Mouse (Mus musculus) liver, embryonic 13.5 days (tissue): Measurements from ENCODE around the gene Ttc29. TPM values are rescaled to one million over a fixed set of nuclear protein-coding genes. Genes with fewer than 3 reads are reported as not detected.
A peak's percentile ranks its signal among the peaks of the same experiment; 100 is the strongest.

Source experiments
- ATAC-seq: fragments of 200-750 bp; cut with Nextera tagmentation; 2 replicates; pipeline ENCODE4 v1.8.0; 2017; ENCODE audit warnings: low read depth, mild to moderate bottlenecking, moderate number of reproducible peaks, moderate library complexity
- DNase-seq: peaks from one replicate; pipeline ENCODE4 v3.0.0; 2022
- H3K27ac ChIP-seq: fragments of 300-500 bp; sonication (generic); 2 replicates; pipeline ENCODE4 v1.5.1; 2015; ENCODE audit warnings: moderate library complexity, mild to moderate bottlenecking, inconsistent platforms
- H3K27me3 ChIP-seq: fragments of 300-500 bp; sonication (generic); 2 replicates; pipeline ENCODE4 v1.6.1; 2015; ENCODE audit warnings: mild to moderate bottlenecking, inconsistent platforms
- H3K36me3 ChIP-seq: fragments of 300-500 bp; sonication (generic); 2 replicates; pipeline ENCODE4 v1.6.1; 2015; ENCODE audit warnings: mild to moderate bottlenecking, inconsistent platforms
- H3K4me1 ChIP-seq: fragments of 300-500 bp; sonication (generic); replicated peaks from 2 replicates; pipeline ENCODE4 v1.6.1; 2015; ENCODE audit warnings: inconsistent platforms
- H3K4me2 ChIP-seq: fragments of 300-500 bp; sonication (generic); 2 replicates; pipeline ENCODE4 v1.6.1; 2015; ENCODE audit warnings: inconsistent platforms, mild to moderate bottlenecking, moderate library complexity
- H3K4me3 ChIP-seq: fragments of 300-500 bp; sonication (generic); replicated peaks from 2 replicates; pipeline ENCODE4 v1.5.1; 2015; ENCODE audit warnings: mild to moderate bottlenecking, inconsistent platforms
- H3K9ac ChIP-seq: fragments of 300-500 bp; sonication (generic); 2 replicates; pipeline ENCODE4 v1.6.1; 2015; ENCODE audit warnings: mild to moderate bottlenecking, inconsistent platforms
- H3K9me3 ChIP-seq: fragments of 300-500 bp; sonication (generic); replicated peaks from 2 replicates; pipeline ENCODE4 v1.6.1; 2016; ENCODE audit warnings: inconsistent platforms
- WGBS: fragments of 180-500 bp; shearing (Covaris S2); methylation state at CpG from one replicate; pipeline ENCODE4 v1.1.7; 2015; ENCODE audit not compliant: insufficient replicate concordance; 5-methylcytosine and 5-hydroxymethylcytosine counted together
- polyA plus RNA-seq: library from polyadenylated mRNA; unstranded; fragments of >200 nt; fragmentation: Nextera tagmentation; extraction: Ambion mirVana; gene quantifications from 2 replicates; pipeline ENCODE4 v1.2.1, GENCODE M21; 2015

Ttc29 gene
- polyA plus RNA-seq, 1 experiment from 2014 or later = not detected

DNA sequence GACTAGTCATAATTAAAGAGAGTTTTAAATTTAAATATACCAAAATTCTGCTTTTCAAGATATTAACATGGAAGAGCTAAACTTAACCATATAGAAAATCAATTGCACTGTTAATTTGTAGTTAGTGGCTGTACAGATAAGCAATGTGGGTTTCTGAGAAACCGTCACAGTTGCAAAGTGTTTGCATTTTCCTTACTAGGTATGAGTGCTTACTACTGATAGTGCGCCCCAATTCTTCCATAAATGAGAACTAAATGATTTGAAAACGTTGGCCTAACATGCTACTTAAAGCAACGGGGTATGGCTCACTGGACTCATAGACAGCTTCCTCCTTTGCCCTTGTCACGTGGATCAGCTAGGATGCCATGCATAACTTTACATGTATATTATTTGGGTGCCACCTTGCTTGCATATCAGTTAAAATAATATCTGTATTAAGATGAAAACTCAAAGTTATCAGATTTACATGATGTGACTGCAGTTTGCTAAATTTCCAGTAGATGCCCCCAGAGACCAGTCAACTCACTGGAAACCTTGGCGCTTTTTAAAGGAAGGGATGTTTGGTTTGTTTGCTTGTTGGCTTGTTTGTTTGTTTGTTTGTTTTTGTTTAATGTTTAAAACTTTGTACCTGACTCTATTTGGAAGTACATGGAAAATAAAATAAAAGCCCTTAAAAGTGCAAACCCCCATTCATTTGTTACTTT is 25.0 kb downstream of the Ttc29 start:
- DNase-seq = no peak
- H3K9me3 ChIP-seq = no peaks in the 10 kb centered on the region
- H3K4me3 ChIP-seq = no peak overlapping the region

DNA sequence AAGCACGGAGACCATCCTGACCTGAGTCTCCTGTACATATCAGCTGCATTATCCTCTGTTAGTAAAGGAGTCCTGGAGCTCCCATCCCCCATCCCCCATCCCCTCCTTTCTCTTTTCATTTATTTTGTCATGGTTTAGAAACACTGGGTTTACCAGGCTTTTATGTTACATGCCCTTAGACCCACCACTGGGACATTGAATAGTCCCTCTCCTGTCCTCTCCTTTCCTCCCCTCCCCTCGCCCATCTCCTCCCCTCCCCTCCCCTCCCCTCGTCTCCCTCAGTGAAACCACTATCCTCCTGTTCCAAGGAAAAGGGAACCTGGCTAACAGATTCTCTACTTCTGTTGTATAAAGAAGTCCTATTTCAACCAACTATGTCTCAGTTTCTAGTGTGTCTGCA is 38.0 kb downstream of the Ttc29 start:
- no peak for ATAC-seq

More for the DNA sequence above, 25.0 kb downstream of the Ttc29 start:
- Histone ChIP-seq H3K4me2 (no peak overlapping the region), H3K27me3 (no peaks in the 10 kb centered on the region), H3K4me1 (no peaks in the 10 kb centered on the region), H3K9ac (no peak overlapping the region), H3K36me3 (no peaks in the 10 kb centered on the region), H3K27ac (no peak overlapping the region)
- 19% methylated on average over 6 of the region's 6 CpGs for WGBS
- ATAC-seq = 0 out of 2 replicates have a peak, but pooled peaks have one; percentile 36

DNA sequence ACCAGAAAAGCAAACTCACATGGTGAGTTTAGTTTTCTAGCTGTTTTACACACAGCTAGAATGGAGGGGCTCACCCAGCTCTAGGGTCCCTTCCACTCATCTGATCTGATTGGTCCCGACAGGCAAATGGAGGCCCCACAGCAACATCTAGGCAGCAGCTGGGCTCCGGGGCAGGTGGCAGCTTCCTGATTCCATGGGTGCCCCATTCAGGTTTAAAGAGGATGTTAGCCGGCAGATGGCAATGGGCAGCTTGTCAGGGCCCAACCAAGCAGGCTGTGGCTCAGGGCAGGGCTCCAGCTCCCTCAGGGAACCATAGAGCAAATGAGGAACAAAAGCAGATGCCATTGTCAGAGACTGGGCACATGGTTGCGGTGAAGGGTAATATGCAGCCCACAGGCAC is 41.3 kb downstream of the Ttc29 start:
- no peak overlapping the region for H3K27ac ChIP-seq
- H3K4me3 ChIP-seq = no peak overlapping the region
- H3K27me3 ChIP-seq = no peaks in the 10 kb centered on the region

More for the DNA sequence above, 38.0 kb downstream of the Ttc29 start:
- no peak for DNase-seq
- no peaks in the 10 kb centered on the region for H3K27me3 ChIP-seq
- H3K9me3 ChIP-seq = no peaks in the 10 kb centered on the region
- H3K4me3 ChIP-seq = no peak overlapping the region
- no peaks in the 10 kb centered on the region for H3K4me1 ChIP-seq
- no peak overlapping the region for H3K9ac ChIP-seq
- H3K36me3 ChIP-seq = no peaks in the 10 kb centered on the region
- H3K27ac ChIP-seq = no peak overlapping the region
- WGBS = 28% methylated on average over 3 of the region's 3 CpGs
- H3K4me2 ChIP-seq = no peak overlapping the region

DNA sequence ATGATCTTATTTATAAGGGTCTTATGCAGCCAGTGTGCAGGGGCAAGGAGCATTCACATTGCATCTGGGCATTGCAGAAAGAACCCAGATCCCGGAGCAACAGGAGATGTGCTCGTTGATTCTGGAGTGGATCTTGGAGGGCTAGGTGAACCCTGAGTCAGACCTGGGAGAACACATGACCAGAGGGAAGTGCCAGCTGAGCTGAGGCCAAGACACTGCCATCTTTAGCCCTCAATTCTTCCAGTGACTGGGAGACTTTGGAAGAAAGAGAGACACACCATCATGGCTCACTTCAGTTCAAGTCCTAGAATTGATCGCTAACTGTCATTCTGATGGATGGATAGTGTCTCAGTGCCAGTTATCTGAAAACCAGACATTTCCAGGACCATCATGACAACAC is 41.9 kb downstream of the Ttc29 start:
- Histone ChIP-seq H3K4me3 (no peak overlapping the region), H3K27ac (no peak overlapping the region), H3K4me2 (no peak overlapping the region), H3K4me1 (no peaks in the 10 kb centered on the region), H3K36me3 (no peaks in the 10 kb centered on the region), H3K9me3 (no peaks in the 10 kb centered on the region), H3K9ac (no peak overlapping the region), H3K27me3 (no peaks in the 10 kb centered on the region)
- no peak for ATAC-seq
- DNase-seq = no peak
- 79% methylated on average over 3 of the region's 3 CpGs for WGBS

More for the DNA sequence above, 41.3 kb downstream of the Ttc29 start:
- Histone ChIP-seq H3K4me2 (no peak overlapping the region), H3K9ac (no peak overlapping the region), H3K4me1 (no peaks in the 10 kb centered on the region), H3K36me3 (no peaks in the 10 kb centered on the region), H3K9me3 (no peaks in the 10 kb centered on the region)
- no peak for ATAC-seq
- WGBS = 61% methylated on average over 4 of the region's 4 CpGs
- DNase-seq = no peak

GRCm38 (mm10) chr8:78265506-78265905 is 52.4 kb downstream of the Ttc29 start:
- Histone ChIP-seq H3K4me3 (no peak overlapping the region), H3K4me2 (no peak overlapping the region), H3K4me1 (no peaks in the 10 kb centered on the region), H3K36me3 (no peaks in the 10 kb centered on the region), H3K27ac (no peak overlapping the region), H3K27me3 (no peaks in the 10 kb centered on the region), H3K9me3 (no peaks in the 10 kb centered on the region), H3K9ac (no peak overlapping the region)
- DNase-seq (no peak), ATAC-seq (no peak)
- 55% methylated on average over 5 of the region's 5 CpGs for WGBS

GRCm38 (mm10) chr8:78266231-78266630 is 53.1 kb downstream of the Ttc29 start:
- H3K27ac ChIP-seq = no peak overlapping the region
- no peak overlapping the region for H3K4me2 ChIP-seq
- no peaks in the 10 kb centered on the region for H3K4me1 ChIP-seq
- ATAC-seq = no peak
- H3K27me3 ChIP-seq = no peaks in the 10 kb centered on the region
- H3K9ac ChIP-seq = no peak overlapping the region
- H3K36me3 ChIP-seq = no peaks in the 10 kb centered on the region
- no peak overlapping the region for H3K4me3 ChIP-seq
- no peak for DNase-seq
- no peaks in the 10 kb centered on the region for H3K9me3 ChIP-seq
- WGBS = 28% methylated on average over 3 of the region's 3 CpGs

- WGBS = 21% methylated on average over 7 of the region's 7 CpGs
- DNase-seq = no peak
- no peak for ATAC-seq
These were observed 54.9 kb downstream of the Ttc29 start for GRCm38 (mm10) chr8:78267894-78268411.

DNA sequence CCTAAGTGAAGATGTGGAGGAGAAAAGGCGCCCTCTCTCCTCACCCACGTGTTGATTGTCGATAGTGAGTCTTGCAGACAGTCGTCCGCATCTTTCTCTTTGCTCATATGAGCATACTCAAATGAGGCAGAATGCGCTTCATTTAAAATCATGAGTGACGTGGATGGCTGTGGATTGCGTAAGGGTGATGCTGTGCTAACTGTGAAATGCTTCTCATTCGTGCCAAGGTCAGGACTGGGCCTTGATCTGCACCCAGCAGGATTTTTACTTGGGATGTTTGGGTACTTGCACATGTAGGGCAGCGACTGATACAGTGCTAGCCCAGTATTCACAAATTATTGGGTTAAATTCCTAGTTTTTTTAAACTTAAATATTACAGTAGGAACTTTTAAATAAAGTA is 56.2 kb downstream of the Ttc29 start:
- WGBS = 58% methylated on average over 10 of the region's 10 CpGs
- H3K36me3 ChIP-seq = no peaks in the 10 kb centered on the region
- H3K27ac ChIP-seq = no peak overlapping the region
- no peaks in the 10 kb centered on the region for H3K9me3 ChIP-seq
- no peak for ATAC-seq
- no peak overlapping the region for H3K9ac ChIP-seq
- no peak overlapping the region for H3K4me3 ChIP-seq
- no peak overlapping the region for H3K4me2 ChIP-seq
- no peaks in the 10 kb centered on the region for H3K27me3 ChIP-seq
- no peak for DNase-seq
- H3K4me1 ChIP-seq = no peaks in the 10 kb centered on the region

More at GRCm38 (mm10) chr8:78267894-78268411, 54.9 kb downstream of the Ttc29 start:
- H3K9ac ChIP-seq = no peak overlapping the region
- no peaks in the 10 kb centered on the region for H3K4me1 ChIP-seq
- H3K9me3 ChIP-seq = no peaks in the 10 kb centered on the region
- no peak overlapping the region for H3K4me2 ChIP-seq
- no peaks in the 10 kb centered on the region for H3K27me3 ChIP-seq
- H3K27ac ChIP-seq = no peak overlapping the region
- H3K36me3 ChIP-seq = no peaks in the 10 kb centered on the region
- H3K4me3 ChIP-seq = no peak overlapping the region

GRCm38 (mm10) chr8:78271391-78271790 is 58.3 kb downstream of the Ttc29 start:
- no peak overlapping the region for H3K9ac ChIP-seq
- ATAC-seq (no peak), DNase-seq (no peak)
- H3K4me2 ChIP-seq = no peak overlapping the region
- H3K27ac ChIP-seq = no peak overlapping the region
- no peaks in the 10 kb centered on the region for H3K36me3 ChIP-seq
- H3K4me1 ChIP-seq = no peaks in the 10 kb centered on the region
- no peaks in the 10 kb centered on the region for H3K9me3 ChIP-seq
- no peaks in the 10 kb centered on the region for H3K27me3 ChIP-seq
- 63% methylated on average over 5 of the region's 5 CpGs for WGBS
- no peak overlapping the region for H3K4me3 ChIP-seq

- ATAC-seq = no peak
These were observed 63.0 kb downstream of the Ttc29 start for GRCm38 (mm10) chr8:78276120-78276519.

DNA sequence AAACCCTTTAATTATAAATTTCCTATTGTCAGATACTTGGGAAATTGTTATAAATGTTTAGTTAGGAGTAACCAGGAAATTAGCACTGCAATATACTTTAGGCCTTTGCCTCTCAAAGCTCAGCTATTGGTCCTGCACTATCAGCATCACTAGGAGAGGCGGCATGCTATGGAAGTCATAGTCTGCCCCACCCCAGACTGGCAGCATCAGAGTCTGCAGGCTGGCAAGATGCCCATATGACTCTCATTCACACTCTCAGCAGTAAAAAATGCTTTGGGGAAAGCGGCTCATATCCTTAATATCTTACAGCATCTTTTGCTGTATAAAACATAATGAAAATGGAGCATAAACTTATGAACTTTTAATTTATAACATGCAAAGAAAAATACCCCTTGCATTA is 64.3 kb downstream of the Ttc29 start:
- Histone ChIP-seq H3K27ac (no peak overlapping the region), H3K9ac (no peak overlapping the region), H3K4me1 (no peaks in the 10 kb centered on the region), H3K9me3 (no peaks in the 10 kb centered on the region), H3K4me2 (no peak overlapping the region), H3K27me3 (no peaks in the 10 kb centered on the region), H3K4me3 (no peak overlapping the region), H3K36me3 (no peaks in the 10 kb centered on the region)
- DNase-seq (no peak), ATAC-seq (no peak)
- 64% methylated on average over 2 of the region's 2 CpGs for WGBS

More at GRCm38 (mm10) chr8:78276120-78276519, 63.0 kb downstream of the Ttc29 start:
- 72% methylated on average over 8 of the region's 8 CpGs for WGBS
- H3K36me3 ChIP-seq = no peaks in the 10 kb centered on the region
- no peaks in the 10 kb centered on the region for H3K4me1 ChIP-seq
- H3K9me3 ChIP-seq = no peaks in the 10 kb centered on the region
- no peak overlapping the region for H3K4me3 ChIP-seq
- no peak overlapping the region for H3K27ac ChIP-seq
- DNase-seq = no peak
- H3K27me3 ChIP-seq = no peaks in the 10 kb centered on the region
- H3K9ac ChIP-seq = no peak overlapping the region
- no peak overlapping the region for H3K4me2 ChIP-seq

GRCm38 (mm10) chr8:78278598-78278997 is 65.5 kb downstream of the Ttc29 start:
- Histone ChIP-seq H3K9ac (no peak overlapping the region), H3K9me3 (no peaks in the 10 kb centered on the region), H3K27ac (no peak overlapping the region), H3K4me3 (no peak overlapping the region), H3K27me3 (no peaks in the 10 kb centered on the region), H3K4me2 (no peak overlapping the region), H3K4me1 (no peaks in the 10 kb centered on the region), H3K36me3 (no peaks in the 10 kb centered on the region)
- 75% methylated on average over 5 of the region's 5 CpGs for WGBS
- DNase-seq (no peak), ATAC-seq (no peak)
